Mouse (Mus musculus) kidney, postnatal 10 days (tissue): ENCODE measurements around the gene Cd160.

Experiments
- DNase-seq: peaks from one replicate; pipeline ENCODE4 v3.0.0; 2021; ENCODE audit warnings: mixed read lengths

Cd160 gene

DNA sequence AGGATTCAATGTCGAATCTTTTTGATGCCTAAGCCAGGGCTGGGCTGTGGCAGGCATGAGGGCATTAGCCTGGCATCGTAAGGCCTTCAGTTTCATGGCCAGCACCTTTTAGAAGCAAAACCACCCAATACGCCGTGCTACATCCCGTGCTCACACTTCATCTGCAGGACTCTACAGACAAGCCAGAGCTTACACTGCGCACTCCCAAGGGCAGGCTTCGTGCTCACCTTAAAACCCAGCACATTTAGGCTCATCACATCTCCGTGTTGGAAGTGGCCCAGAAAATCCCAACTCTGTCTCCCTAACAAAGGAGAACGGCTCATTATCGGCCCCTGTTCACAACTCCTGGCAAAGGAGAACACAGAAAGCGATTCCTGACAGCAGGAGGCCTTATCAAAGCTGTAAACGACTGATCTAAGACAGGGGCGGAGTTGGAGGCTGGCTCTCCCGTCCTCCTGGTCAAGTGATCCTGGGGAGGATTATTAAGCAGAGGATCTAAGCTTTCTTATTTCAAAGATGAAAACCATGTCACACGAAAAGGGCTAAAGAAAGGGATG is 765 bp downstream of the Cd160 start:
- DNase-seq = no peak

DNA sequence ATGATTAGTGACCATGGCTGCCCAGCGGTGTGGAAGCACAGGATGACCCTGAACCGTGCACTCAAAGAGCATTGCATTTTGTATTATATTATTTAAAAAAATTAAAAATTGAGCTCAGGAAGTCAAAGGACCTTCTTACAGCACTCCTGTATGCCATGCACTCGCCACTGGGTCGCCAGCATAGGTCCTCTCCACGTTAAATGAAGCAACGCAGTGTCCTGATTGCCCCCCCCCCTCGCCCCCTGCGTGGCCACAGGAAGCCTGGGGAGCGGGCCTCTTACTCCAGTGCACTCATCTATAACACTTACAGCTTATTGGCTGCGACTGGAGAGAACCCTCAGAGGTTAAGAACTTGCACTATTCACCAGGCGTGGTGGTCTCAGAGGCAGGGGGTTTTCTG is 3.9 kb downstream of the Cd160 start:
- DNase-seq = no peak

DNA sequence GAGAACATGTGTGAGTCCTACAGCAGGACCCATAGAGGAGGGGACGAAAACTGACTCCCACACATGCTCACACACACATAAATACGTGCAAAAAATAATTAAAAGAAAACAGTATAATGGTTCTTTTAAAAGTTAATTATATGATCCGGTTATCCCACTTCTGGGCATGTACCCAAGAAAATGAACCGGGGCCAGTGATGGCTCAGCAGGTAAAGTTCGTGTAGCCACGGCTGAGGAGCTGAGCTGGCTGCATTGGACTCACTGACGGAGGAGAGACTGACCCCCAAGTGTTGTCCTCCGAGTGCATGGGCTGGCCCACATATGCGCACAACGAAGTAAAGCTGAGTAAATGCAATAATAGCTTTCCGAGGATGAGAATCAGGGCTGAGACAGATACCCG is 4.5 kb downstream of the Cd160 start:
- peak; percentile 65 for DNase-seq

DNA sequence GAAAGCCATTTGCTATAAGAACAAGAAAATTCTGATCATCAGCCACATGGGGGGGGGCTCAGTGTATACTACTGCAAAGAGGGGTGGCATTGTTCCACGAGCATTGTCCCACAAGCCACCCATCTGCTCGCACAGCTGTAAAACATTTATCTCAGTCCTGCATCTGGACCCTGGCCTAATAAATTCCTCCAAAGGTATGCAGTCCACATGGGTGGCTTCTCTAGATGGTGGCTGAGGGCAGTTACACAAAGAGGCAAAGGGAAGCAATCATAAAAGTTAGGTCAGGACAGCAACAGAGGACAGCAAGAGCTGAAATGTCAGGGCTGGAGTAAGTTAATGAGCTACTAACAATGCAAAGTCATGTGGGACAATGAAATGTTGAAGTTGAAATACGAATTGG is 5.5 kb downstream of the Cd160 start:
- DNase-seq = peak; percentile 27

DNA sequence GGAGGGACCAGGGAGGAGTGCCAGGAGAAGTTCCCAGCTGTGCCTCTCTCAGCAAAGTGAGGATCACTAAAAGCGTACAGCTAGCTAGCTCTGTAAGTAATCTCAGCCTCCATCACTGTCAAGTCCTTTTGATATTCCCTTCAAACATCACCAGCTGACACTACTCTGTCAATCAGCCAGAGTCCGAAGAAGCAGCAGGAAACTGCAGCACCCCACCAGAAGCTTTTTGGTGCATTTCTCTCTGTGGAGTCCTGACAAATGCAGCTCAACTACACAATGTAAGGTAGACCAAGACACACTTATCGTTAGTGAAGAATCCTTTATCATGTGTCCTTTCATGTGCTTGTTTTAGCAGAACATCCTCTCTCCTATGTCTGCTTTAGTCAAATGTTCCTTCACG is 7.6 kb downstream of the Cd160 start:
- no peak for DNase-seq

DNA sequence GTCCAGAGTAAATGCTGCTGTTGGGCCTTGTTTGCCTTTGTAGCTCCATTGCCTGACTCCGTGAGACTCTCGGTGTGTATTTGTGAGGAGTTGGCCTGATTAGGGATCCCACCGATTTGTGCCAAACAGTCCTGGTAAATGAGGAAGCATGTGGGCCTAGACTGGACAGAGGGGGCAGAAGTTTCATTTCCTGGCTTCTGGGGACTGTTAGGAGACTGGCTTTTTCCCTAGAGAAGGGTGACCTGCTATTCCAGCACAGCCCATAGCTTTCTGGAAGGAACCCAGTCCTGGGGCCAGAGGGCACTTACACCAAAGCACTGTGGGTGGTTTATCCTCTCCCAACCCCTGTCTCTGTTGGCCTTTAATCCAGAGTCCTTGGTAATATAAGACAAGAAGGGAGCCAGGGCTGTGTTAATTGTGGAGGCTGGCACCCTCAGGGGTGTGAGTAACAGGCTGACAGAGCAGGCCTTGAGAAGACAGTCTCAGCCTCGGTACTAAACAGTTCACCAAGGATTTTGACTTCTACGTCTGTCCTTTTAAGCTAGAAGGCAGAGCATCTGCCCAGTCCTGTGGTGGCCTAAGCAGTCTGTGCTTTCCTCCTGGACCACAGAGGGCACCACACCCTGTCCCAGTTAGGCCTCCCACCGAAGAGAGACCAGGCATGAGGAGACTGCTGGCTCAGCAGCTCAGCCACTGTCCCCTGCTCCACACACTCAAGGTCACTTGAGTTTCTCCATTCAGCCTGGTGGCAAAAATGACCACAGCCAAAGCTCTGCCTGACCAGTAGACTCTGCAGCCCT is 8.8 kb downstream of the Cd160 start:
- peak; percentile 44 for DNase-seq

DNA sequence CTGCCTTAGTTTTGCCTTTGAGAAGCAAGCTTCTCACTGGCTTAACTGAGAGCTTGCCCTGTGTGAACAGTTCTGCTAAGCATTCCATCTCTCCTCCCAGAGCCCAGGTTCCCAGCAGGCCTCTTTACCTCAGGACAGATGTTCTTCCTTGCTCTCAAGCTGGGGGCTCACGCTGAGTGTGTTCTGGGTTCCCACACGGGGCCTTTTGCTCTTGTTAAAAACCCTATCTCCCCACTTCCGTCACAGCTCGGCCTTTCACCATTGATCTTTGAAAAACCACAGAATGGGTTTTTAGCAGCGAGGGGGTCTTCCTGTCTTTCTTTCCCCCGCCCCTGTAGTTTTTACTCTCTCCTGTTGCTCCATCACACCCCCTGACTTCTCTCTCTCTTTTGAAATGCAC is 14.8 kb downstream of the Cd160 start:
- no peak for DNase-seq

DNA sequence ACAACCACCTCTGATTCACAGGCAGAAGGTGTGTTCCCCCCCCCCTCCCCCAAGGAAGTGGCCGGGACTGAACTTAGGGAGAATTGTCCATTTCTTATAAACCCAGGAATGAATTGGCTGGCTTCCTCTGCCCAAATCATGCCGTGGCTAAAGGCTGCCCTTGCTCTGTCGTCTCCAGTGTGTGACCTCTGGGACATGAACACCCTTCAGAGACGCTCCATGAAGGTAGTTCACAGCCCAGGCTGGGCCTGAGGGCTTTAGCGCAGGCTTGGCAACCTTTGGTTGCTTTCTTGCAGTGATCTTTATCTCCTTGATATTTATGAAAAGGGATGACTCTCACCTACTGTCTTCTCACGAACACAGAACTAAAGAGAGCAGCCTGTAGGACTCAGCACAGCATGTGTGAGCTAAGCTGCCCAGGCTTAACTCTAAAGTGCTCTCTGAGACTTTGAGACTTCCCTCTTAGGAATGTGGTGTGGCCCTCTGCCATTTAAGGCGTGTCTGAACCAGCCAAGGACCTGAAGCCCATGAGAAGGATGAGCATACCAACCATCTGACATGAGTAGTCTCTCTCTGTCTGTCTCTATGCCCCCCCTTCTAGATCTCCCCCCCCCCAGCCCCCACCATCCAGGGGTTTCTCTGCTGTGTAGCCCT is 15.4 kb downstream of the Cd160 start:
- DNase-seq = peak; percentile 65

DNA sequence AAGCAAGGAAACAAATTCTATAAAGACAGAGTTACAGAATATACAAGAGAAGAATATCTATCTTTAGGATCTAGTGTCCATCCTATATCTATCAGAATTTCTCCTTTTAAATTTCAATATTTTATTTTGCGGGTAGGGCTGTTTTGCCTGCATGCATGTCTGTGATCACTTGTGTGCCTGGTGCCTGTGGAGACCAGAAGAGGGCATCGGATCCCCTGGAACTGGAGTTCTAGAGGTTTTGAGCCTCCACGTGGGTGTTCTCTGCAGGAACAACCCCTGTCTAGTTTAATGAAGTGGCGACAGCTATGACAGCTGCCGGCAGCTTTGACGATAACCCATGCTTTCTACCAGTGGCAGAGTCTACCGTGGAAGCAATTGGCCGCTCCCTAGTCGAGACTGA is 16.0 kb downstream of the Cd160 start:
- peak; percentile 62 for DNase-seq

DNA sequence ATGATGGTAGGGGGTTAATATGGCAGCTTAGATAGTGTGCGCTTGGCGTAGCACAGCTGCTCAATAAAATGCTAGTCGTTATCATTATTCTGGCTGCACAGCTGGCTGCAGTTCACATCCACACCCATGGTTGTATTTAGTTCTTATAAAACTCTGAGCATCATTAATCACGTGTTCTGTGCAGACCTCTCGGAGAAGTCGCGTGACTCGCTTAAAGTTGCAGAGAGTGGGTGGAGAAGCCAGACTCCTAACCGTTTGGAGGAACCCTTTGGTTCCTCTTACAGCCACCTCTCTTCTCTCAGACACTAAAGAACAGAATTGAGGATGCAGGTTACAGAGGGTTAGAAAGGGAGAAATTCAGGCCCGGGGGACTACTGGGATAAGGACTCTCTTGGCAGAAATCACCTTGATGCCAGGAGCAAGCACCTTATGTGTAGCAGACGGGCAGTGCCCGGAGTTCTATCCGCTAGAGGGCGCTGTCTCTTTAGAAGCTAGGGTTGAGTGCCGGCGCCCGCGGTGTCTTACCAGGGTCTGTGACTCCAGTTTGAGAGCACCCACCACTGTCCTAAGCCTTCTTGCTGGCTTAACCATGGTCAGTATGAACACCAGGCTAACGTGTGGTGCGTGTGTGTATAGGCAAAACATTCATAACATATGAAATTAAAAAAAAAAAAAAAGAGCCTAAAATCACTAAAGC is 16.6 kb downstream of the Cd160 start:
- peak; percentile 93 for DNase-seq

DNA sequence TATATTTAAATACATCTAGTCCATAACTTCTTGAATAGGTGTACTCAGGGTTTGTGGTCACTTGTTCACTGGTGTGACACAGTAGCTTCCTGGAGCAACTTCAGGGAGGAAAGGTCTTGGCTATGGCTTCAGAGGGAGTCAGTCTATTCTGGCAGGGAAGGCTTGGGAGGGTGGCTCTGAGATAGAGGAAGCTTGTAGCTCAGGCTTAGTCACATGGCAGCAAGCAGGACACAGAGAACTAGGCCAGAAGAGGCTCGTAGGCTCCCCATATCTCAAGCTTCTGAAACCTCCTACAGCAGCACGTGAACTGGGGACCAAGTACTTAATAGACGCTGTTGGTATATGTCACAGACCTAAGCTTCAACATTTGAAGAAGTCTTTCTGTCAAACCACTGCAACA is 17.9 kb downstream of the Cd160 start:
- DNase-seq = no peak

DNA sequence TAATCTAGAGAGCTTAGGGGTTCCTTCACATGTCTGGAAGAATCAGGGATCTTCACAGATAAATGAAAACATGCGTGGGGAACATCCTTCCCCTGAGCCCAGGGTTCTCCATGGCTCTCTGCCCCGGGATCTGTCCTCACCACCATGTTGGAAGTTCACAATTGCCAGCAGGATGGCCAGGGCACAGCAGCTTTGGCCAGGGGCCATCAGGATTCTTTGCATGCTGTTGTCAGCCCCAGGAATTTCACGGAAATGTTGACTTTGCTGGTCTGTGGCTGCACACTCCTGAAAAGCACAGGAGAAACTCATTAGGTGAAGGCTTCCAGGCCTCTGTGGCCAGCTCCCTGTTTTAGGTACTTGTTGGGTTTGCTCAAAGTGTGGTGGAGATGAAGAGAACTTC is 20.5 kb downstream of the Cd160 start:
- peak; percentile 28 for DNase-seq

DNA sequence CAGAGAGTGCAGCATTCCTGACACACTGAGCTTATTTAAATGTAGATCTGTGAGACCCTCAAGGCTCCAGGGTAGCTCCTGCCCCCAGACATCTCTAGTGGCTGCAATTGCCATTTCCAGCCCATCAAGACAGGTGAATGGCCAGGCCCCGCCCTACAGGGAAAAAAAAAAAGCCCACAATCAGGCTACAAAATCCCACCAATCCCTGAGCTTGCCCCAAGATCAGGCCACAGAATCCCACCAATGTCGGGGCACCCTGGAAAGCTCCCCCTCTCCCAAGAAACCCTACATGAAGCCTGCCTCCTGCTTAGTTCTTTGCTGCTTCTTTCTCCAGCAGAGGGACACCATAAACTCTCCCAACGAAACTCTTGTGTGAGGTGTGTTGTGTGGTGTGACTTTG is 21.0 kb downstream of the Cd160 start:
- DNase-seq = no peak

DNA sequence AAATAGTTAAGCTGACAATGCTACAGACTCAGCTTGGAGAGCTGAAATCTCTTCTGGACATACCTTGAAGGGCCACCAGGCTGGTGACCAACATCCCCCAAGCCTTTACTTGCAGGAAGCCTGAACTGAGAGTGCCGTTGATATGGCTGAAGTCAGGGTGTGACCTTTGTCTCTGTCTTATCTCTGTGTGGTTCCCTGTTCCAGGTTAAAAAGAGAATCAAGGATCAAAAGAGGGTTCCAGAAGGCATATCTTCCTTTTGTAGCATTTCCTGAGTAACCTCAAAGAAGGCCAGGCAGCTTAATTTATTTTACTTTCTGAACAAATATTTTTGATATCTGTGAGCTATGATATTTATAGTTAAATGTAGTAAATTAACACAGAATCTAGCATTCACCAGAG is 26.9 kb downstream of the Cd160 start:
- DNase-seq = no peak

DNA sequence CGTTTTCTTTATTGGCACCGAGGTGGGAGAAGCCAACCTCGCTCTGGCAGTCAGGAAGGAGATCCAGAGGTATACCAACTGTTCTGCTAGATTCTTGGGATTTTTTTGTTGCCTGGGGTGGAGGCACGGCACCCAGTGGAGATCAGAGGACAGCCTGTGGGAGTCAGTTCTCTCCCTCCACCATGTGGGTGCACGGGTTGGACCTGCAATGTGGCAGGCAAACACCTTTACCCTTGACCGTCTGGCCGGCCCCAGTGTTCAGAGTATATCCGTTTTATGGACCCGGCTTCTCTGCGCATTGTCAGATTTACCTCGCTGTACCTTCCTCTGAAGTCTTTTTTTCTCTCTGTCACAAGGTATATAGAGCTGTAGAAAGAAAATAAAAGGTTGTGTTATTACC is 28.9 kb downstream of the Cd160 start:
- DNase-seq = no peak

DNA sequence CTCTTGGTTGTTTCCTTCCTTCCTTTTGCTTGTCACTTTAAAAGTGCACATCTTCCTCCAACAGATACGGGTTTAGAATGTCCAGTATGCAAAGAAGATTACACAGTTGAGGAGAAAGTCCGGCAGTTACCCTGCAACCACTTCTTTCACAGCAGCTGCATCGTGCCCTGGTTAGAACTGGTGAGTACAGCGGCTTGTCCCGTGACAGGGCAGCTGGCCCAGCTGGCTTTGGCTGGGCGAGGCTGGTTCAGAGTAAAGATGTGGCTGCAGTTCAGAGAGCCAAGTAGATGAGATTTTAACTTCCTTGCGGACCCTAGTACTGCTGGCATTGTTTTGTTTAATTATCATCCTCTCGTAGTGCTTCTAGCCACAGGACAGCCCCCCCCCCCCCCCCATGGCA is 40.6 kb downstream of the Cd160 start:
- DNase-seq = peak; percentile 68

DNA sequence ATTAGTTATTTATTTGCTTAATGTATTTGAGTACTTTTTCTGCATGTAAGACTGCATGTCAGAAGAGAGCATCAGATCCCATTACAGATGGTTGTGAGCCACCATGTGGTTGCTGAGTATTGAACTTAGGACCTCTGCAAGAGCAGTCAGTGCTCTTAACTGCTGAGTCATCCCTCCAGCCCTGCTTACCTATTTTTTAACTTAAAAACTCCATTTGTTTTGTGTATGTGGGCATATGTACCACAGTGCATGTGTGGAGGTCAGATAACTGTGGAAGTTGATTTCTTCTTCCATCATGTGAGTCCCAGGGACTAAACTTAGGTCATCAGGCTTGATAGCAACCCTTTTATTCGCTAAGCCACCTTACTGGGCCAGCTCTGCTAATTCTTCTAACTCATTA is 41.4 kb downstream of the Cd160 start:
- no peak for DNase-seq

DNA sequence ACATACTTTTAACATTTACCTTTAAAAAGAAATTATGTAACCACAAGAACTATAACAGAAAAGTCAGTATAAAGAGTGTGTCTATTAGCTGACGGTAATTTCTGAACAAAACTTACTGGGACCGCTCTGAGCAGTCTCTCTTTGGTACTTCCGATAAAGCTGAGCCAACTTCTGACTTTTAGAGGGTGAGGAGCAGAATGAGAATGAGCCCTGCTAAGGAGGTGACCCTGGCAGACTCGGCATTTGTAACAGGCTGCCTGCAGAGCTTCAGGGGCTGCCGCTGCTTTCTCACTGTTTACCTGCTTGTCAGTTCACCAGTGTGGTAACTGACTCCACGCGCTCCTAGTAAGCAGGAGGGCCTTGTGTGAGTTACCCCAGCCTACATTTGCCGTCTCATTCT is 46.9 kb downstream of the Cd160 start:
- no peak for DNase-seq

DNA sequence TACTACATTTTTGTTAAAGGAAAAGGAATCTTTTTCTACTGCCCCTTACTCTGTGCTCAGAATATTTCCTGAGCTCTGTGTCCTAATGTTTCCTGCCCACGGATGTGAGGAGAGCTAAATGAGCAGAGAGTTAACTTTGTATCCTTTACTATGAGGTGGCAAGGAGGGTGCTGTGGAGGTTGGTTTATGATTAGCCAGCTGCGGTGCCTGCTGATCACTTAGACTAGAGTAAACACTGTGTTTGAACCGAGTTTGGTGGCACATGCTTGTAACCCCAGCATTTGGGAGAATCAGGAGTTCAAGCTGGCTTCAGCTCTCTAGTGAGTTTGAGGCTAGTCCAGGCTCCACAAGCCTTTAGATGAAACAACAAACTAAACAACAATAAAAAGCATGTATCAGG is 52.0 kb downstream of the Cd160 start:
- peak; percentile 52 for DNase-seq

DNA sequence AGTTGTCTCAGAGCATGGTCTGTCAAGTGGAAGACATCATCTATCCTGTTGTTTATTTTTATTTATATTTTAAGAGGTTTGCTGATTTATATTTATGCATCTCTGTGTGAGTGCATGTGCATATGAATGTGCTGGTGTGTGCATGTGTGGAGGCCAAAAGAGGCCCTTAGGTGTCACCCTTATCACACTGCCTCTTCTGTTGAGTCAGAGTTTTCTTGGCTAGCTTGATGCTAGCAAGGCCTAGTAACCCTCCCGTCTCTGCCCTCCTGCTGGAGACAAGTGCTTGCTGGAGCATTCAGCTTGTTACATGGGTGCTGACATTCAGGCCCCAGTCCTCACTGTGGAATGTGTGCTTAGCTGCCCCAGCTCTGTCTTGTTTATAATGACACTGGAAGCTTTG is 56.2 kb downstream of the Cd160 start:
- DNase-seq = no peak

DNA sequence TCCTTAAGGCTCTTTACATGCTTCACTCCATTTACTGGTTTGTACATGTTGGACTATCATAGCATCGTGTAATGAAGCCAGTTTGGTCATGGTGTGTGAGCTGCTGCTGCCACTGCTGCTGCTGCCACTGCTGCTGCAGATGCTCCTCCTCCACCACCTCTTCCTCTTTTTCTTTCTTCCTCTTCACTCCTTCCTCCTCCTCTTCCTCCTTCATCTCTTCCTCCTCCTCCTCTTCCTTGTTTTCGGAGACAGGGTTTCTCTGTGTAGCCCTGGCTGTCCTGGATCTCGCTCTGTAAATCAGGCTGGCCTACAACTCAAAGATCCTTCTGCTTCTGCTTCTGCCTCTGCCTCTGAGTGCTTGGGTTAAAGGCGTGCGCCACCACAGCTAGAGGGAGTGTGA is 59.2 kb downstream of the Cd160 start:
- DNase-seq = no peak

DNA sequence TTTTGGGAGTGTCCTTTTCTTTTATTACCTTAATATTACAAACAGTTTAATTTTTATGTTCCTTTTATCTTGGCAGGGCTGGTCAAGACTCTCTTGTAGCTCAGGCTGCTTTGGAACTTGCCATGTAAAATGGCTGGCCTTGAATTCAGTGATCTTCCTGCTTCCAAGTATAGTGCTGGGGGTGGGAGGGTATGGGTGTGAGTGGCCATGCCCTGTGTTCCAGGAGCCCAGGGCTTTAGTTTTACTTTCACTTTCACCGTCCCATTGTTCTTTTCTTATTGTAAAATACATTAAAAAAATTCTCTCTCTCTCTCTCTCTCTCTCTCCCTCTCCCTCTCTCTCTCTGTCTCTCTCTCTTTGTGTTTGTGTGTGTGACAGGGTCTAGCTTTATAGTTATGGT is 64.6 kb downstream of the Cd160 start:
- DNase-seq = no peak

DNA sequence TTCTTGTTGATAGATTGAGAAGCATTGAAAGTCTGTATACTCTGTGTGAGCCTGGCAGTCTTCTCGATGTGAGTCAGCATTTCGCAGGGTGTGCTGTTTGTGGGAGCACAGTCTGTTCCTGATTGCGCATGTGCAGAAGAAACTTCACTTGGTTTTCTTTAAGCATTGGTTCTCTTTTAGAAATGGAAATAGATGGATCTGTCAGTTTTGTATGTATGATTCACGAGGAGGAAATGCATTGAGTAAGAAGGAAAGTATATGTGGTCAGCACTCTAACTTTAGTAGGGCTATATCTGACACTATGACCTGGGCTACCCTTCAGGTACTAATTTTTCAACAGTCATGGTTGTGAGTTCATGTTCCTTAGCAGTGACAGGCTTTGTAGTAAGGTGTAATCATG is 69.5 kb downstream of the Cd160 start:
- no peak for DNase-seq

DNA sequence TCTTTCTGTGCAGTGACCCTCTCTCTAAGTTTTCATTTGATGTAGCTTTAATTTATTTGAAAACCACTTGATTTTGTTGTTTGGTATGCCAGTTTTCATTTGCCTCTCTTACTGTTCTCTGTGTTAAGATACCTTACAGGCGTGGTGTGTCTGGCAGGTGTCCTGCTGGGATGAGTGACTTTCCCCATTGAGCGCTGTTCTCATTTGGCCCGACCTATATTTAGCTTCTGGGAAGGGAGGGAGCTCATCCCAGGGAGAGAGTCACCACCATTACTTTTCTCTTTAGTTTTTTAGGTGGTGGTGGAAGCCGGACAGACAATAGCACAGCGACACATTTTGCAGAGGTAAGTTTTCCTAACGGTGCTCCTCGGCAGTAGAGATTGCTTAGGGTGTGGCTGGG is 71.5 kb downstream of the Cd160 start:
- no peak for DNase-seq
